16 mouse cellular contexts compared by ENCODE assay signal in the genomic region with DNA sequence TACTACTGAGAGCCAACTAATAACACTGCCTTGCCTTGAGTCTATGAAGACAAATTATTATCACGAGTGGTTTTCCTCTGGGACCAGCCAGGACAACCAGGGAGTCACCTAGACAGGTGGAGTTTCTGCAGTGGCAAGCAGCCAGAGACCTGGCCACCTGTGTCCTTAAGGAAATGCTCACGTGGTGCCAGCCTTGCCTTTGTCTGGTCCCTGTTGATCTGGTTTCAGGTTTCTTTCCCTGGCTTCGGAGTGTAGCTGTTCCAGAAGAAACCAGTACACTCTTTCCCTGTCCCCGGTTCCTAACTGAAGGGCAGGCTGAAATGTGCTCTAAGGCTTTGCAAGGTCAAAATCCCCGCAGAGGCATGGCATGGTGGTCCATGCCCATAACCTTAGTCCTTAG. TPM values are rescaled to one million over a fixed set of nuclear protein-coding genes. Genes with fewer than 3 reads are reported as not detected.
A peak's percentile ranks its signal among the peaks of the same experiment; 100 is the strongest.
DNase-seq lines count a peak whose midpoint lies in the region; ATAC-seq lines count a peak whose summit lies in the region.
"Had no signal": no experiment of that assay in that cellular context is flagged by ENCODE, and none has a peak within 500 bp of the region (broad histone marks: within the 10 kb centered on the region; RNA-seq: fewer than 3 reads in every experiment).

No protein-coding gene starts in this region.

- 41% methylated on average over 5 of the region's 5 CpGs for WGBS in lung, embryonic 16.5 days

- ATAC-seq in lung, embryonic 16.5 days (ENCODE audit: low read depth) = peak; percentile 35; the same call in 1 of the 2 replicates
- ATAC-seq: hindbrain, embryonic 16.5 days; midbrain, embryonic 16.5 days had no signal

- no peak overlapping the region for H3K9ac ChIP-seq in lung, embryonic 16.5 days (ENCODE audit: low read length)
- H3K9ac ChIP-seq: limb, embryonic 15.5 days; stomach, embryonic 15.5 days had no signal

- H3K27me3 ChIP-seq in lung, embryonic 16.5 days (ENCODE audit: control insufficient read depth, insufficient read depth, low read depth, low read length) = no peaks in the 10 kb centered on the region
- H3K27me3 ChIP-seq: limb, embryonic 15.5 days; stomach, embryonic 15.5 days had no signal

- H3K4me2 ChIP-seq in lung, embryonic 16.5 days (ENCODE audit: low read depth, low read length) = no peak overlapping the region
- H3K4me2 ChIP-seq: limb, embryonic 15.5 days; stomach, embryonic 15.5 days had no signal

- H3K27ac ChIP-seq in lung, embryonic 16.5 days (ENCODE audit: low read length) = peak overlapping the region; percentile 17
- H3K27ac ChIP-seq: limb, embryonic 15.5 days; stomach, embryonic 15.5 days had no signal

- no peaks in the 10 kb centered on the region for H3K4me1 ChIP-seq in lung, embryonic 16.5 days (replicated peaks; ENCODE audit: control insufficient read depth, insufficient read depth, low read length)
- H3K4me1 ChIP-seq: stomach, embryonic 15.5 days had no signal

- no peaks in the 10 kb centered on the region for H3K36me3 ChIP-seq in lung, embryonic 16.5 days (ENCODE audit: control insufficient read depth, insufficient read depth, low read length)
- H3K36me3 ChIP-seq: limb, embryonic 15.5 days; stomach, embryonic 15.5 days had no signal

- no peaks in the 10 kb centered on the region for H3K9me3 ChIP-seq in lung, embryonic 16.5 days (ENCODE audit: control insufficient read depth, low read length)
- H3K9me3 ChIP-seq: limb, embryonic 15.5 days; stomach, embryonic 15.5 days had no signal

- DNase-seq in cerebellum, adult 9-10 months = peak; percentile 51
- no peak for DNase-seq in cerebellum, postnatal 4 days (ENCODE audit: low spot score in 2 of 2)
- DNase-seq in lung, postnatal 4 days = no peak
- DNase-seq in kidney, postnatal 14 days = peak; percentile 66
- DNase-seq in spleen, postnatal 14 days (ENCODE audit: low spot score in 2 of 2) = no peak
- DNase-seq in T-cell, adult 2 months (ENCODE audit: low spot score) = no peak
- no peak for DNase-seq in gastrocnemius, postnatal 4 days (ENCODE audit: low spot score in 2 of 2)
- DNase-seq: adrenal gland, postnatal 36 days; heart, postnatal 14 days had no signal

- H3K4me3 ChIP-seq in lung, embryonic 16.5 days (ENCODE audit: low read length) = no peak overlapping the region
- H3K4me3 ChIP-seq: limb, embryonic 15.5 days; stomach, embryonic 15.5 days had no signal

RNA-seq across cellular contexts. Expression of a gene that starts 7.9 kb away (rescaled TPM):
- 1.6 and 1.7 TPM in 2 replicates for polyA plus RNA-seq in lung, embryonic 16.5 days (2015; fragmentation: Nextera tagmentation; extraction: Ambion mirVana)
- total RNA-seq in gastrocnemius, postnatal 4 days (2021) = 1 to 10 TPM in 1 of 2 experiments, under 1 TPM in 1; 0.65 to 1.5 TPM

RNA-seq across cellular contexts. Expression of a gene that starts 8.7 kb away (rescaled TPM):
- polyA plus RNA-seq in lung, embryonic 16.5 days (2015; fragmentation: Nextera tagmentation; extraction: Ambion mirVana) = 0.38 and 0.52 TPM in 2 replicates
- under 1 TPM in 1 of 2 experiments, not detected in 1; 0.10 TPM for total RNA-seq in gastrocnemius, postnatal 4 days (2021)
- total RNA-seq: ES-E14; megakaryocyte progenitor cell, adult 5-6 weeks had no signal

RNA-seq across cellular contexts. Expression of a gene that starts 17.7 kb away (rescaled TPM):
- 110 and 116 TPM in 2 replicates for polyA plus RNA-seq in lung, embryonic 16.5 days (2015; fragmentation: Nextera tagmentation; extraction: Ambion mirVana)
- 10 to 100 TPM; 85.5 to 88.7 TPM for total RNA-seq in gastrocnemius, postnatal 4 days (2021)

RNA-seq across cellular contexts. Expression of a gene that starts 43.7 kb away (rescaled TPM):
- polyA plus RNA-seq in lung, embryonic 16.5 days (2015; fragmentation: Nextera tagmentation; extraction: Ambion mirVana) = 110 and 121 TPM in 2 replicates
- total RNA-seq in gastrocnemius, postnatal 4 days (2021) = 100 to 1,000 TPM; 283 to 313 TPM

RNA-seq across cellular contexts. Expression of a gene that starts 44.6 kb away (rescaled TPM):
- 31.2 and 32.8 TPM in 2 replicates for polyA plus RNA-seq in lung, embryonic 16.5 days (2015; fragmentation: Nextera tagmentation; extraction: Ambion mirVana)
- total RNA-seq in gastrocnemius, postnatal 4 days (2021) = 10 to 100 TPM; 24.2 to 26.5 TPM

Comparison
In these comparisons a context has a peak if more than half of its experiments do, and no peak if none do; other contexts are left out.
1. DNase-seq: peak in cerebellum, adult 9-10 months (single experiment) and kidney, postnatal 14 days (single experiment); none in cerebellum, postnatal 4 days (0 of 2), lung, postnatal 4 days (0 of 2), spleen, postnatal 14 days (0 of 2), T-cell, adult 2 months (single experiment) and gastrocnemius, postnatal 4 days (0 of 2).